Mouse (Mus musculus) heart, embryonic 16.5 days (tissue): Measurements from ENCODE around the gene Ttc22. TPM values are rescaled to one million over a fixed set of nuclear protein-coding genes. Genes with fewer than 3 reads are reported as not detected.

ENCODE experiments used
- ATAC-seq: fragments of 200-750 bp; cut with Nextera tagmentation; replicated peaks from 2 replicates; pipeline ENCODE4 v1.8.0; 2017; ENCODE audit warnings: moderate number of reproducible peaks; ENCODE audit not compliant: insufficient read depth, low FRiP score; ENCODE audit errors: extremely low read depth
- H3K27ac ChIP-seq: fragments of 300-500 bp; sonication (generic); 2 replicates; pipeline ENCODE4 v1.5.1; 2014; ENCODE audit warnings: mild to moderate bottlenecking, low read length, control low read depth, moderate library complexity
- H3K27me3 ChIP-seq: fragments of 300-500 bp; sonication (generic); 2 replicates; pipeline ENCODE4 v1.6.1; 2014; ENCODE audit warnings: low read length, mixed read lengths; ENCODE audit not compliant: control insufficient read depth, insufficient read depth
- H3K36me3 ChIP-seq: fragments of 300-500 bp; sonication (generic); 2 replicates; pipeline ENCODE4 v1.6.1; 2014; ENCODE audit not compliant: control insufficient read depth, insufficient read depth
- H3K4me1 ChIP-seq: fragments of 300-500 bp; sonication (generic); 2 replicates; pipeline ENCODE4 v1.6.1; 2014; ENCODE audit warnings: low read length, mixed read lengths; ENCODE audit not compliant: control insufficient read depth, insufficient read depth
- H3K4me2 ChIP-seq: fragments of 300-500 bp; sonication (generic); 2 replicates; pipeline ENCODE4 v1.6.1; 2014; ENCODE audit warnings: low read depth, mild to moderate bottlenecking, control low read depth, low read length
- H3K4me3 ChIP-seq: fragments of 300-500 bp; sonication (generic); 2 replicates; pipeline ENCODE4 v1.5.1; 2014; ENCODE audit warnings: mild to moderate bottlenecking, control low read depth, low read length
- H3K9ac ChIP-seq: fragments of 300-500 bp; sonication (generic); 2 replicates; pipeline ENCODE4 v1.6.1; 2014; ENCODE audit warnings: low read length, control low read depth
- H3K9me3 ChIP-seq: fragments of 300-500 bp; sonication (generic); replicated peaks from 2 replicates; pipeline ENCODE4 v1.6.1; 2016; ENCODE audit warnings: low read length; ENCODE audit not compliant: control insufficient read depth
- WGBS: fragments of 180-500 bp; shearing (Covaris S2); extraction: QIAGEN DNeasy Blood & Tissue Kit; methylation state at CpG from one replicate; pipeline ENCODE4 v1.1.7; 2014; 5-methylcytosine and 5-hydroxymethylcytosine counted together
- polyA plus RNA-seq: library from polyadenylated mRNA; unstranded; fragments of >200 nt; fragmentation: Nextera tagmentation; extraction: Ambion mirVana; gene quantifications from 2 replicates; pipeline ENCODE4 v1.2.1, GENCODE M21; 2015

Gene Ttc22
- polyA plus RNA-seq = 0.50 and 0.55 TPM in 2 replicates

GRCm38 (mm10) chr4:106622030-106622493, at the start of gene Ttc22:
Gene Ttc22 (plus strand): TSS chr4:106622432.
- H3K4me2 ChIP-seq = peak within 1 kb of the TSS; percentile 6; the same call in 1 of the 2 replicates
- no peak within 1 kb of the TSS for H3K4me3 ChIP-seq
- no peak for ATAC-seq
- no peaks in the 10 kb centered on the region for H3K4me1 ChIP-seq
- 16% methylated on average over 16 of the region's 16 CpGs for WGBS
- H3K36me3 ChIP-seq = no peaks in the 10 kb centered on the region
- no peaks in the 10 kb centered on the region for H3K9me3 ChIP-seq
- no peak within 1 kb of the TSS for H3K9ac ChIP-seq
- peaks cover 59% of the 10 kb centered on the region for H3K27me3 ChIP-seq
- no peak within 1 kb of the TSS for H3K27ac ChIP-seq

DNA sequence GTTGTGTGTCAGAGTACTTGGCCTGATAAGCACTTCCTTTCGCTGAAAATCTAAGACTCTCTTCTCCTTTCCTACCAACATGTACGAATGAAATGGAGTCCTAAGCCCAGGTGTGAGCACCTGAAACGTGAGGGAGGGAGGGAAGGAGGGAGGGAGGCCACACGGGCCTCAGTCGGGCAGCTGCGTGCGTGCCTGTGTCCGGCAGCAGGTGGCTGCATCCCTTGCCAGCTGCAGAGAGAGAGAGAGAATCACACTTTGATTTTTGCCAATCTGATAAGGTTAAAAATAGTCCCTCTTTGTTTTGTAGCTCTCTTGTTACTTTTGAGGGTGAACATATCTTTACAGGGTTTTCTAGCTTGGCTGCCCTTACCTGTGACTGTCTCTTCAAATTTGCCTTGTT, 47.2 kb upstream of the Ttc22 start:
- peaks cover 4% of the 10 kb centered on the region; the same call in 1 of the 2 replicates for H3K4me1 ChIP-seq
- no peak overlapping the region for H3K4me2 ChIP-seq
- no peak for ATAC-seq
- no peaks in the 10 kb centered on the region for H3K27me3 ChIP-seq
- H3K9ac ChIP-seq = no peak overlapping the region
- H3K9me3 ChIP-seq = no peaks in the 10 kb centered on the region
- H3K27ac ChIP-seq = no peak overlapping the region
- H3K4me3 ChIP-seq = no peak overlapping the region
- WGBS = 61% methylated on average over 8 of the region's 8 CpGs
- H3K36me3 ChIP-seq = peaks cover 14% of the 10 kb centered on the region

- peaks cover 10% of the 10 kb centered on the region for H3K36me3 ChIP-seq
- H3K4me1 ChIP-seq = peaks cover 27% of the 10 kb centered on the region
- H3K4me2 ChIP-seq = no peak overlapping the region
- no peaks in the 10 kb centered on the region for H3K27me3 ChIP-seq
- H3K27ac ChIP-seq = no peak overlapping the region
- 77% methylated on average over 7 of the region's 7 CpGs for WGBS
- ATAC-seq = no peak
- no peaks in the 10 kb centered on the region for H3K9me3 ChIP-seq
- H3K4me3 ChIP-seq = no peak overlapping the region
- no peak overlapping the region for H3K9ac ChIP-seq
Observed at GRCm38 (mm10) chr4:106577511-106577910, 44.7 kb upstream of the Ttc22 start.

GRCm38 (mm10) chr4:106581176-106581864, 40.9 kb upstream of the Ttc22 start:
- Histone ChIP-seq H3K4me2 (peak overlapping the region; percentile 50), H3K4me3 (peak overlapping the region; percentile 5; the same call in 1 of the 2 replicates), H3K9ac (no peak overlapping the region), H3K36me3 (peaks cover 8% of the 10 kb centered on the region; the same call in 1 of the 2 replicates), H3K27ac (peak overlapping the region; percentile 64), H3K27me3 (no peaks in the 10 kb centered on the region), H3K4me1 (peaks cover 24% of the 10 kb centered on the region), H3K9me3 (no peaks in the 10 kb centered on the region)
- 38% methylated on average over 14 of the region's 14 CpGs for WGBS
- peak; percentile 66 for ATAC-seq

- ATAC-seq = peak; percentile 12
- no peak overlapping the region for H3K9ac ChIP-seq
- H3K4me1 ChIP-seq = peaks cover 24% of the 10 kb centered on the region
- peak overlapping the region; percentile 64; the same call in 1 of the 2 replicates for H3K27ac ChIP-seq
- no peaks in the 10 kb centered on the region for H3K27me3 ChIP-seq
- H3K36me3 ChIP-seq = peaks cover 12% of the 10 kb centered on the region
- H3K9me3 ChIP-seq = no peaks in the 10 kb centered on the region
- 38% methylated on average over 15 of the region's 15 CpGs for WGBS
- peak overlapping the region; percentile 5; the same call in 1 of the 2 replicates for H3K4me3 ChIP-seq
- H3K4me2 ChIP-seq = peak overlapping the region; percentile 50
Observed at GRCm38 (mm10) chr4:106581865-106582204, 40.4 kb upstream of the Ttc22 start.

- no peak overlapping the region for H3K9ac ChIP-seq
- H3K4me2 ChIP-seq = no peak overlapping the region
- WGBS = 59% methylated on average over 12 of the region's 12 CpGs
- H3K36me3 ChIP-seq = peaks cover 18% of the 10 kb centered on the region
- H3K27ac ChIP-seq = peak overlapping the region; percentile 36; the same call in 1 of the 2 replicates
- H3K4me1 ChIP-seq = peaks cover 24% of the 10 kb centered on the region
- no peaks in the 10 kb centered on the region for H3K9me3 ChIP-seq
- H3K4me3 ChIP-seq = no peak overlapping the region
- no peaks in the 10 kb centered on the region for H3K27me3 ChIP-seq
- no peak for ATAC-seq
Observed at GRCm38 (mm10) chr4:106582428-106583153, 39.6 kb upstream of the Ttc22 start.

DNA sequence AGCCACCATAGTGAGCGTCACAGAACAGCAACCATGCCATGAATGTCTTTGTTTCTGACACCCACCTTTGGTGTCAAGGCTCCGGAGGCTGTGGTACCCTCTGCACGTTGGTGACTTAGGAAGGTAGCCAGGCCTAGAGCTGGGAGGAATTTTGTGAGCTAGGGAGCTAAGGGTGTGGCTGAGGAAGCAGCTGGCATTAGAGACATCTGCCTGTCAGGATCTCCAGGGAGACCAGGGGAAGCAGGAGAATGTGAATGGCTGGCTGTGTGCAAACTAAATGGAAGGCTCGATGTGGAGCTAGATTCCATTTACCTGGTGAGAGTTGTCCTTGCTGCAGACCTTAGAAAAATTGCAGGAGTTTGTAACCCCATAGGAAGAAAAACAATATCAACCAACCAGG, 37.6 kb upstream of the Ttc22 start:
- H3K4me1 ChIP-seq = peaks cover 24% of the 10 kb centered on the region
- no peak overlapping the region for H3K9ac ChIP-seq
- ATAC-seq = no peak
- H3K27me3 ChIP-seq = no peaks in the 10 kb centered on the region
- peaks cover 16% of the 10 kb centered on the region for H3K36me3 ChIP-seq
- no peak overlapping the region for H3K4me2 ChIP-seq
- no peaks in the 10 kb centered on the region for H3K9me3 ChIP-seq
- 82% methylated on average over 4 of the region's 4 CpGs for WGBS
- no peak overlapping the region for H3K4me3 ChIP-seq
- no peak overlapping the region for H3K27ac ChIP-seq

DNA sequence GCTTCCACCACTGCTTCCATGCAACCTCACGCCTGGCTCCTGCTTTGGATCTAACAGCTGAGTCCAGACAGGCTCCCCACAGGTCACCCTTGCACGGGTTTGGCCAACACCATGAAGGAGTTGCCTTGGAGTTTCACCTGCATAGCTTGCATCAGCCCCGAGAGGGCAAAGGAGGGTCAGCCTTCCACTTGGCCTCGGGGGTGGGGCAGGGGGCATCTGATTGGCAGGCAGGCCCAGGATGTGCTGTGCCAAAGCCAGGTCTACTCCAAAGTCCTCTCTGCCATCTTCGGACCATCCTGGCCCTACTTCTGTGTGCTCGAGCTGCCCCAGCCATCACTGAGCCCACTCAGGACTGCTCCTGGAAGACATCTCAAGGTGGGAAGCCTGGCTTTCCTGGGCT, 35.2 kb upstream of the Ttc22 start:
- peaks cover 16% of the 10 kb centered on the region for H3K36me3 ChIP-seq
- WGBS = 87% methylated on average over 6 of the region's 6 CpGs

GRCm38 (mm10) chr4:106590142-106590541, 32.1 kb upstream of the Ttc22 start:
- H3K36me3 ChIP-seq = peaks cover 16% of the 10 kb centered on the region
- no peak for ATAC-seq
- no peak overlapping the region for H3K9ac ChIP-seq

More for the DNA sequence above, 35.2 kb upstream of the Ttc22 start:
- H3K4me2 ChIP-seq = no peak overlapping the region
- no peak overlapping the region for H3K4me3 ChIP-seq
- no peaks in the 10 kb centered on the region for H3K27me3 ChIP-seq
- H3K4me1 ChIP-seq = peaks cover 6% of the 10 kb centered on the region
- H3K27ac ChIP-seq = no peak overlapping the region
- ATAC-seq = no peak
- H3K9me3 ChIP-seq = no peaks in the 10 kb centered on the region
- H3K9ac ChIP-seq = no peak overlapping the region

More at GRCm38 (mm10) chr4:106590142-106590541, 32.1 kb upstream of the Ttc22 start:
- H3K4me2 ChIP-seq = no peak overlapping the region
- H3K27me3 ChIP-seq = no peaks in the 10 kb centered on the region
- no peaks in the 10 kb centered on the region for H3K4me1 ChIP-seq
- H3K27ac ChIP-seq = no peak overlapping the region
- no peak overlapping the region for H3K4me3 ChIP-seq
- 60% methylated on average over 9 of the region's 9 CpGs for WGBS
- no peaks in the 10 kb centered on the region for H3K9me3 ChIP-seq
